In the genomic region with DNA sequence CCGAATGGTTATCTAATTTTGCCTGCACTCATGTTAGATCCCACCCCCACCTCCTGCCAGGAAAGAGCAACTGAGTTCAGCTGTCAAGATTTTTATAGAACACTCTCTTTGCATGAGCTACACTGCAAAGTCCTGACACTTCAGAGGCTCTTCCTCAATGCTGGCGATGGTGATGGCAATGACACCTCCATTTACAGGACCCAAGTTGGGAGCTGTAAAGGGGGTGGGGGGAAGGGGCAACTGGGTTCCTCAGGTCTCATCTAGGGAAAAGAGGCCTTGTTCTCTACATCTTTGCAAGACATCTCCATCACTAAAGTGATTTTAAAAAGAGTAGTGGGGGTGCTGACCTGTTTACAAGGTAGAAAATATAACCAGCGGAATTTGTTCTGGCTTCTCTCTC, we compare ENCODE assay signal across 18 mouse cellular contexts. TPM values are rescaled to one million over a fixed set of nuclear protein-coding genes. Genes with fewer than 3 reads are reported as not detected.
DNase-seq lines count a peak whose midpoint lies in the region; ATAC-seq lines count a peak whose summit lies in the region.
"Had no signal": no experiment of that assay in that cellular context is flagged by ENCODE, and none has a peak within 500 bp of the region (broad histone marks: within the 10 kb centered on the region; RNA-seq: fewer than 3 reads in every experiment).

No protein-coding gene starts in this region.

- 52% methylated on average over 3 of the region's 3 CpGs for WGBS in heart, embryonic 12.5 days
- WGBS in hindbrain, embryonic 14.5 days: 79% methylated on average over 3 of the region's 3 CpGs
- 88% methylated on average over 3 of the region's 3 CpGs for WGBS in hindbrain, embryonic 10.5 days
- 67% methylated on average over 3 of the region's 3 CpGs for WGBS in lung, embryonic 16.5 days
- WGBS in neural tube, embryonic 14.5 days: 78% methylated on average over 3 of the region's 3 CpGs

- H3K9ac ChIP-seq in heart, embryonic 12.5 days: no peak overlapping the region
- no peak overlapping the region for H3K9ac ChIP-seq in hindbrain, embryonic 14.5 days
- no peak overlapping the region for H3K9ac ChIP-seq in lung, embryonic 16.5 days (ENCODE audit: low read length)
- no peak overlapping the region for H3K9ac ChIP-seq in neural tube, embryonic 14.5 days (replicated peaks; ENCODE audit: low read depth, low read length)
- H3K9ac ChIP-seq: forebrain, embryonic 15.5 days; liver, embryonic 15.5 days had no signal

- ATAC-seq in heart, embryonic 12.5 days (ENCODE audit: insufficient number of reproducible peaks, low FRiP score): no peak
- ATAC-seq in hindbrain, embryonic 14.5 days (ENCODE audit: low FRiP score): no peak
- no peak for ATAC-seq in lung, embryonic 16.5 days (ENCODE audit: low read depth)
- no peak for ATAC-seq in neural tube, embryonic 14.5 days (ENCODE audit: low read depth)

- no peak overlapping the region for H3K4me2 ChIP-seq in heart, embryonic 12.5 days
- H3K4me2 ChIP-seq in hindbrain, embryonic 14.5 days (replicated peaks): no peak overlapping the region
- H3K4me2 ChIP-seq in lung, embryonic 16.5 days (ENCODE audit: low read depth, low read length): no peak overlapping the region
- no peak overlapping the region for H3K4me2 ChIP-seq in neural tube, embryonic 14.5 days (ENCODE audit: low read depth, low read length)
- H3K4me2 ChIP-seq: forebrain, embryonic 15.5 days; liver, embryonic 15.5 days had no signal

- H3K27ac ChIP-seq in heart, embryonic 12.5 days (ENCODE audit: poor library complexity, severe bottlenecking): peak overlapping the region; percentile 86
- H3K27ac ChIP-seq in hindbrain, embryonic 14.5 days: 0 out of 2 replicates have a peak overlapping the region, but pooled peaks have one; percentile 38
- H3K27ac ChIP-seq in hindbrain, embryonic 10.5 days: no peak overlapping the region
- H3K27ac ChIP-seq in lung, embryonic 16.5 days (ENCODE audit: low read length): peak overlapping the region; percentile 62; the same call in 1 of the 2 replicates
- H3K27ac ChIP-seq in neural tube, embryonic 14.5 days (ENCODE audit: low read depth, low read length): 0 out of 2 replicates have a peak overlapping the region, but pooled peaks have one; percentile 2
- H3K27ac ChIP-seq: embryonic facial prominence, embryonic 10.5 days; liver, embryonic 15.5 days had no signal

- peaks cover 65% of the 10 kb centered on the region for H3K4me1 ChIP-seq in heart, embryonic 12.5 days (replicated peaks)
- H3K4me1 ChIP-seq in hindbrain, embryonic 14.5 days (replicated peaks; ENCODE audit: control insufficient read depth, insufficient read depth, low read length): peaks cover 36% of the 10 kb centered on the region
- H3K4me1 ChIP-seq in hindbrain, embryonic 10.5 days (replicated peaks): peaks cover 13% of the 10 kb centered on the region
- H3K4me1 ChIP-seq in lung, embryonic 16.5 days (replicated peaks; ENCODE audit: control insufficient read depth, insufficient read depth, low read length): peaks cover 23% of the 10 kb centered on the region
- peaks cover 7% of the 10 kb centered on the region for H3K4me1 ChIP-seq in neural tube, embryonic 14.5 days (ENCODE audit: control insufficient read depth, insufficient read depth, low read length)
- H3K4me1 ChIP-seq: liver, embryonic 15.5 days had no signal

- no peak for DNase-seq in heart, adult 8-10 months (ENCODE audit: low spot score)
- no peak for DNase-seq in hindbrain, embryonic 14.5 days (ENCODE audit: low spot score)
- DNase-seq in hindbrain, embryonic 10.5 days (ENCODE audit: low spot score): no peak
- DNase-seq in lung, postnatal 25 days (ENCODE audit: low spot score): no peak
- no peak for DNase-seq in adrenal gland, postnatal 10 days
- DNase-seq: cerebellum, adult 11-12 months; kidney, adult 11 months; kidney, postnatal 4 days; liver; lung, postnatal 36 days; right cerebral cortex, postnatal 14 days had no signal

- H3K4me3 ChIP-seq in heart, embryonic 12.5 days: no peak overlapping the region
- H3K4me3 ChIP-seq in hindbrain, embryonic 14.5 days (replicated peaks; ENCODE audit: low read length): no peak overlapping the region
- no peak overlapping the region for H3K4me3 ChIP-seq in hindbrain, embryonic 10.5 days
- H3K4me3 ChIP-seq in lung, embryonic 16.5 days (ENCODE audit: low read length): no peak overlapping the region
- no peak overlapping the region for H3K4me3 ChIP-seq in neural tube, embryonic 14.5 days (ENCODE audit: low read depth, low read length)
- H3K4me3 ChIP-seq: embryonic facial prominence, embryonic 10.5 days; forebrain, embryonic 15.5 days; liver, embryonic 15.5 days; megakaryocyte, embryonic 14.5 days had no signal

- H3K9me3 ChIP-seq in heart, embryonic 12.5 days (replicated peaks): no peaks in the 10 kb centered on the region
- H3K9me3 ChIP-seq in hindbrain, embryonic 14.5 days (ENCODE audit: control insufficient read depth, low read length): no peaks in the 10 kb centered on the region
- no peaks in the 10 kb centered on the region for H3K9me3 ChIP-seq in hindbrain, embryonic 10.5 days
- H3K9me3 ChIP-seq in lung, embryonic 16.5 days (ENCODE audit: control insufficient read depth, low read length): no peaks in the 10 kb centered on the region
- no peaks in the 10 kb centered on the region for H3K9me3 ChIP-seq in neural tube, embryonic 14.5 days (ENCODE audit: control insufficient read depth, low read length)
- H3K9me3 ChIP-seq: embryonic facial prominence, embryonic 10.5 days; forebrain, embryonic 15.5 days; liver, embryonic 15.5 days had no signal

- peaks cover 49% of the 10 kb centered on the region for H3K36me3 ChIP-seq in heart, embryonic 12.5 days
- H3K36me3 ChIP-seq in hindbrain, embryonic 14.5 days (replicated peaks; ENCODE audit: control insufficient read depth, insufficient read depth): no peaks in the 10 kb centered on the region
- peaks cover 19% of the 10 kb centered on the region for H3K36me3 ChIP-seq in hindbrain, embryonic 10.5 days
- H3K36me3 ChIP-seq in lung, embryonic 16.5 days (ENCODE audit: control insufficient read depth, insufficient read depth, low read length): peaks cover 27% of the 10 kb centered on the region
- H3K36me3 ChIP-seq in neural tube, embryonic 14.5 days (ENCODE audit: control insufficient read depth, insufficient read depth, low read length): no peaks in the 10 kb centered on the region
- H3K36me3 ChIP-seq: forebrain, embryonic 15.5 days had no signal

- no peaks in the 10 kb centered on the region for H3K27me3 ChIP-seq in heart, embryonic 12.5 days (replicated peaks)
- H3K27me3 ChIP-seq in hindbrain, embryonic 14.5 days (ENCODE audit: control insufficient read depth, insufficient read depth, low read length): no peaks in the 10 kb centered on the region
- no peaks in the 10 kb centered on the region for H3K27me3 ChIP-seq in hindbrain, embryonic 10.5 days (ENCODE audit: insufficient read depth, poor library complexity, severe bottlenecking)
- H3K27me3 ChIP-seq in lung, embryonic 16.5 days (ENCODE audit: control insufficient read depth, insufficient read depth, low read depth, low read length): no peaks in the 10 kb centered on the region
- no peaks in the 10 kb centered on the region for H3K27me3 ChIP-seq in neural tube, embryonic 14.5 days (ENCODE audit: control insufficient read depth, insufficient read depth, low read length)
- H3K27me3 ChIP-seq: forebrain, embryonic 15.5 days; liver, embryonic 15.5 days had no signal

RNA-seq across cellular contexts. Expression of a gene that starts 29.4 kb away (rescaled TPM):
- polyA plus RNA-seq in heart, embryonic 12.5 days (2016; fragmentation: Nextera tagmentation; extraction: Ambion mirVana): 0.84 and 0.86 TPM in 2 replicates
- total RNA-seq in heart, adult 8-10 months (2022): 1 to 10 TPM in 1 of 4 experiments, under 1 TPM in 3; 0.11 to 1.3 (median 0.27) TPM
- 9.6 and 10.0 TPM in 2 replicates for polyA plus RNA-seq in hindbrain, embryonic 14.5 days (2014; fragmentation: Nextera tagmentation; extraction: Ambion mirVana)
- 0.39 and 1.0 TPM in 2 replicates for polyA plus RNA-seq in hindbrain, embryonic 10.5 days (2016; fragmentation: Nextera tagmentation; extraction: Ambion mirVana)
- polyA plus RNA-seq in lung, embryonic 16.5 days (2015; fragmentation: Nextera tagmentation; extraction: Ambion mirVana): 0.58 and 0.67 TPM in 2 replicates
- 8.6 and 10.5 TPM in 2 replicates for polyA plus RNA-seq in neural tube, embryonic 14.5 days (2014; fragmentation: Nextera tagmentation; extraction: Ambion mirVana)
- total RNA-seq in adrenal gland, postnatal 10 days (2021): 1 to 10 TPM; 2.1 to 2.5 TPM
